Mouse (Mus musculus): ENCODE measurements at regions not wholly inside any gene's neighbourhood (a gene's known extent, or its start where the extent isn't known, plus 50 kb on each side); places are given as distances from the start of the nearest gene placed in this dataset.
A peak's percentile ranks its signal among the peaks of the same experiment; 100 is the strongest.

DNA sequence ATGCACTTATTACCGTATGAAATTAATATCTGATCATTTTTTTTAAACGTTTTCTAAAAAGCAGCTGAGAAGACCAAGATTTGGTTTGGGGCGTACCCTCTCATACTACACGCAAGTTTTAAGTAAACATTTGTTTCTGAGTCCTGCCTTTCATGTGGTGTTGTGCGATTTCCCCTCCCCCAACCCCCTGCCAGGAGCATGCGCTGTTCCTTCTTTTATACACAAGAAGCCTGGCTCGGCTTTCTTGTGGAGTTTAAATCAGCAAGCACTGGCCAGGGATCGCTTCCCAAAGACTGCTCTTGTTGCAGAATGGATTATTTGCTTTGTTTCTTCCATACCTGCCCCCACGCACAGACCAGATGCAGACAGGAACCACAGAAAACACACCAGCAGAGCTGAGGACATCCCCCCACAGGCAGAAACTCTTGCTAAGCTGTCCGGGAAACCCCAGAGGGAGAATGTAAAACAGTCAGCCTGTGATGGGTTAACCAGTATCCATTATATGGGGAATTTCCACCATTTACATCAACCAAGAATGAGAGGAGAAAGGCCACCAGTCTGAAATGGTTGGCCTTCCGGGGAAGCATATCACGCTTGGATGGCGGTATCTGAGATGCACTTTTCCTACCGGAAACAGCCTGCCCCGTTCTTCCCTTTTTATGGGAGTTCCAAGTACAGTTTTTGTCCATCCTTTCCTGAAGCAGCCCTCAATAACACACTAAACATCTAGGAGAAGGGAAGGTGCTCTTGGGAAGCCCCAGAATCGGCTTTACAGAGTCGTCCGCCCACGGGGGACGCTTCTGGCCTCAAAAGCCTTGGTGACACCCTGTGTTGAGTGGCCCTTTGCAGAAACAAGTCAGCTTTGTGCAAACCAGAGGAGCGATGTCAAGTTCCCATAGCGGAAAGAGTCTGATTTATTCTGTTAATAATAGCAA, 91.3 kb downstream of the Tomm20 start:
- peak; percentile 91 for DNase-seq (ENCODE audit: low read depth)

DNA sequence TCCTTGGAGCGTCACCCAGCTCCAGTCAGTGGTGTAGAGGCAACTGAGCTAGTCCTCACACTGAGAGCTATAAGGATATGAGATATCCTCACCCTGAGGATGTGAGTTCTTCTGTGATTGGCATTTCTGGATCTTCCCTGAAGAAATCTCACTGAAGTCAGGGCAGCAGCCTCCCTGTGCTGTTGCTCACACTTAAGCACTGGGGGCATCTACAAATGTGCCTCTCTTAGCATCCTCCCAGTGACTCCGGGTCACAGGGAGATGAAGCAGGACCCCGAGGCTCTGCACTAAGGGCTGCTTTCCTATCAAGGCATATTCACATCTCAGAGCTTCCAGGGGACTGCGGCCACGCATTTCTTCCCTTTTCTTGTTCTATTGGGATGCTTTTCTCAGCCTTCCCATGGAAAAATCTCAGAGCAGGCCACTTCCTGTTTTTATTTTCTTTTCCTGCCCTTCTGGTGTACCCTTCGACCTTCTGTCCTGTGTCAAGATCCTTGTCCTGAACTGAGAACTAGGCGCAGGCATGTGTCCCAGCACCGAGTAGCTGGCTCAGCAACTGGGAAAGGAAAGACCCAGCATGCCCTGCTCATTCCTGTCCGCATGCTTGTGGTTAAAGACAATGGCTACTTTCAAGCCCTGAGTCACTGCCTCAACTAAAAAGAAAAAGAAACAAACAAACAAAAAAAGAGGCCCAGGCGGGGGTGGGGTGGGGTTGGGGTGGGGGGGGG, 92.8 kb downstream of the Tomm20 start:
- DNase-seq (ENCODE audit: low read depth), result peak; percentile 69

DNA sequence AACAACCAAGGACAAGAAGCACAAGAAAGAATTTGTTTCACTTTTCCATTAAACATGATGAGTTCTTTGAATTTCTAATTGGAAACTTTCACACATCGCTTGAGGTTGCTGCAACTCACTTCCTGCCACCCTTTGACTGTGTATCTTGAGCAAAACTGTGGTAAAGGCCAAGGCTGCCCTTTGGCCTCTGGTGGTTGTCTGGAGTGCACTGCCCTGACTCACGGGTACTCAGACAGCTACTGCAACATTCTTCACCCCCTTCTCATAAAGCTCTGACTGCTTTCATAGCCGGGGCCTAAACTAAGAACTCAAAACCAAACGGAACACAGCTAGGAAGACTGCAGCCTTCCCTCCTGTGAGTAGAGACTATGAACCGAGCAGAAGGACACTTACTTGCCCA, 93.5 kb downstream of the Tomm20 start:
- DNase-seq (ENCODE audit: low read depth), result peak; percentile 83

DNA sequence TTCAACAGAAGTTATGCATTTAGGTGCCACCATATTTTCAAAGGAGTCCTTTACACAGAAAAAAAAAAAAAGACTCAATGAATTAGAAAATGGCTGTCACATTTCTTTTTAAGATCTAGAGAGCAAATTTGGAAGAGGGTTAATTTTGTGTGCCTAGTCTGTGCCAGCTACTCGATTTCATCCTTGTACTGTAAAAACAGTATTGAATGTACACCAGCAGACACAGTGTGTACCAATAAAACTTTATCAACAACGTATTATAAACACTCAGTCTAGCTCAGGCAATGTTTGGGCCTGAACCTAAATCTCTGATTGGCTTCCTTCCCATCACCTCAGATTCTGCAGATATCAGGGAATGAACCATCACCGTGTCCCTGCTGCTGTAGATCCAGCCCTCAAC, 93.9 kb downstream of the Tomm20 start:
- no peak for DNase-seq (ENCODE audit: low read depth)

DNA sequence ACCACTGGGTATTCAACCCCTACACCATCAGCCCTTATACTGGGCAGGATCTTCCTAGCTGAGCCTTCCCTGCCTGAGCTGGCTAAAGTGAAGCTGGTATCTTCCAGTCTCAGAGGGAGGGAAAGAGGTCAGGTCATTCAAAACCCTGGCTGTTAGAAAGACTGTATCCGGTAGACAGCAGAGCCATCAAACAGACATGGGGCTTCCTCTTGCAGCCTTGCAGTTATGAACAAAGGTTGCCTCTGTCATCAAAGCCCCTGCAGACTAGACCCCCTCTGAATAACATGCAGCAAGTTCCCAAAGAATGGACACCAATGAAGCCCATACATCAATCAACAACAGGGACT, 95.5 kb downstream of the Tomm20 start:
- DNase-seq (ENCODE audit: low read depth), result peak; percentile 50

DNA sequence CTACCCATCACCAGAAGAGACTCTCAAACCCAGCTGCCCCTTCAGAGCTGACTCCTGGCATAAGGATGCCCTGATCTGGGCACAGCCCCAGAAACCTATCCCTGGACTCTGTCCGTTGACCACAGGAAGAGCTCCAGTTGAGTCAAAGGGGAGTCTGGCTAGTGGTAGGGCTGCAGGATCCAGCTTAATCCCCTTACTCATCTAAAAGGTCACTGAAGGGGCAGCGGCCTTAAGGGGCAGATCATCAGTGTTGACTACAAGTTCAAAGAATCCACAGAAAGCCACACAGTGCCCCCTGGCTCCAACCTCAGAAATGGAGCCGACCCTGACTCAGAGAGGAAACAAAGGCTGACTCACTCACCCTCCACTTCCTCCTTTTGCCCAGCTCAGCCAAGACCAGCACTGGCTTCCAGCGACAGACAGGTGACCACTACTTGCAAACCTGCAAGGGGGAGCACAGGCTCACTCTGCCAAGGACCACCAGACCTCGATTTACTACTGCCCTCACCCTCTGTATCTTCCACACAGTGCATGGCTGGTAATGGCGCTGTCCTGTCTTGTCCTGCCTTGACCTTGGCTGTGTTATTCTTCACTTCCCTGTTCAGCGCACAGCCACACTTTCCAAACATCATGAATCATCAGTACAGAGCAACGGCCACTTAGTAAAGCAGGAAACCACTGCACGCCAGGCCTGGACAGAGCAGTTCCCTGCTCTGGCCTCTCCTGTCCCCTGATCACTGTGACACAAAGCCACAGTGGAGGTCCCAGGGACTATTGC, 96.0 kb downstream of the Tomm20 start:
- DNase-seq (ENCODE audit: low read depth), result peak; percentile 77

DNA sequence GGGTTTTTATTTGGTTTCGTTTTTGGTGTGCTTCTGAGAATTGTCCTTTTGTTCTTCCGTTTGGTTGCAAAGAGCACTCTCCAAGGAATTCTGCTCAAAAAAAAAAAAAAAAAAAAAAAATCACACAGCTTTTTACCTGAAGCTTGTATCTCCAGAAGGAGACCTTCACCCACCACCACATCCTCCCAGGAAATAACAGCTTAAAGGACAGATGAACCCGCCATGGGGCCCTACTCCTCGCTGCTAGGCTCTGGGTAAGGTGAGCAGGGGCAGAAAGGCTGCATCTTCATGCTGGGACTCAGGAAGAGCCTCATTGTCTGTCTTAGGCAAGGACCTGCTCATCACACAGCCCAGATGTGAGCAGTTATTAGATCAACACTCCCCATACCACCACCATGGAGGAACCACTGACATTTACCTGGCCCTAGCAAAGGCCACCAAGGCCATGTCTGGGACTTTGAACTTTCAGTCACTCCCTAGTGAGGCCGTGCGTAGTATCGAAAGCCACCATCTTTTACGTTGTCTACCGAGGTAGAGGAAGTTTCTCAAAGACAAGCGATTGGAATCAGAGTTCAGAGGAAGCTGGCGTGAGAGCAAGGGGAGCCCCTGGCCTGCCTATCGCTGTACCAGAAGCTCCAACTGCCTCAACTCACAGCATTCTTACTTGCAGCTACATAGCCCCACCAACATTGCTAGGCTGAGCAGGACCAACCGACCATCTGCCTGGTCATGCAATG, 97.1 kb downstream of the Tomm20 start:
- peak; percentile 88 for DNase-seq (ENCODE audit: low read depth)

DNA sequence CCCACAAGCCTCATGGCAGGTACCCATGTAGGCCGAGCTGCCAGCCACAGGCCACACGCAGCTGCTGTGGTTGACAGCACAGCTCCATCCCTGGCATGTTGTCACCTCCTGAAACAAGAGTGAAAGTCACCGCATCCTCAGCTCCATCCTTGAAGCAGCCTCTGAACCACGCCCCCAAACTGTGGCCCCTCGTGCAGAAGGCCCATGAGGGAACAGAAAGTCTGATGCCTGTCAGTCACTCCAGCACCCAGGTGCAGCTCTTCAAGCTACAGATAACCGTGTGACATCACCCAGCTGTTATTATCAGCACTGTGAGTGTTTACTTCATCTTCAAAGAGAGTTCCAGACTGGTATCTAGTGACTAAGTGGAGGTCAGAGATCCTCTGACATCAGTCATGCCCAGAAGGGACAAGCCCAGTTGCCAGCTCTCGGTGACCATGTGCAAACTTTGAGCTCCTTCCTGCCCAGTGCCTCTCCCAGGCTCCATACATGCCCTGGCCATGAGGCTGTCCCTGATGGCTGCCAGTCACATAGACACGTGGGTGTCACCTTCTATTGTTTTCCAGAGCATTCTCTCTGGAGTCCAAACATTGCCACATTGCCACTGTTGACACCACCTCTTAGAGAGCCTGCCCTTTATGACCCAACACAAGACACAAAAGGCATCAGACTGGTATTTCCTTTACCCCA, 97.8 kb downstream of the Tomm20 start:
- peak; percentile 94 for DNase-seq (ENCODE audit: low read depth)

DNA sequence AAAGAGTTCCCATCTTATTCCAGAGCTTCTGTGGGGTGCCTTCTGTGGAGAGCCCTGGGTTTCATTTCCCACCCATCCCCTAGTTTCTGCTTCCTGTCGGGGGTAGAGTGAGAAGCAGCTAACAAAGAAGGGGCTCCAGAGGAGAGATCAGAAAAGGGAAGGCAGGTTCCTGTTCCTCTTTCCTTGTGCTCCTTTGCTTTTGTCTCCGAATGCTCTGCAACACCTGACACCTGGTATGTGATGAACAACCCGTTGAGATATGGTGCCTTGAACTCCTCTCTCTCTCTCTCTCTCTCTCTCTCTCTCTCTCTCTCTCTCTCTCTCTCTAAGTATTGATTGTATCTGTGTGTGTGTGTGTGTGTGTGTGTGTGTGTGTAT, 99.5 kb downstream of the Tomm20 start:
- DNase-seq (ENCODE audit: low read depth), result no peak

DNA sequence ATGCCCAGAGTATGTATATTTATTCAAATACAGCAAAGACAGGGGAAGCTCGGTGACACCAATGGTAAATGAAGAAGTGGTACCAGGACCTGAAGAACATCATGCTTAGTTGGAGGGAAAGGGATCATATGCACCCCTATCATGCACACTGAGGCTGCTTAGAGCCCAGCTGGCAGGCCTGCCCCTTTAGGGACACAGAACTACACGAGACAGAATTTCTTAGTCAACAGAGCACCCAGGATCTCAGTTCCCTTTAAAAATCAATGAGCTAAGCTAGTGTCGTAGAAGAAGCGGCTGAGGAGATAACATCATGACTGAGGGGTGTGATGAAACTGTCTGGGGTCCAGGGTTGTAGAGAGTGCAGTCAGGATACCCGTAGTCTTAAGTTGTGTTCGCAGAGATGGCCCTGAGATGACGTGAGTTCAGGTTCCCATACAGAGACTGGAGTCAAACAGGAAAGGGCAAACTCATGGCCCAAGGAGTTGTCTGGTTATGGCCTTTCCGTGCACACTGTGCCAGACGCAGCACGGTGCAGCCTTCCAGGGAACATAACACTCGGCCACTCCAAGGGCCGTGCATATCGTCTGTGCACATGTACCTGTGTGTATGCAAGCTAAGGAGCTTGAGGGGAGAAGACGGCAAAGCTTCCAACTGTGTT, 100.0 kb downstream of the Tomm20 start:
- no peak for DNase-seq (ENCODE audit: low read depth)

DNA sequence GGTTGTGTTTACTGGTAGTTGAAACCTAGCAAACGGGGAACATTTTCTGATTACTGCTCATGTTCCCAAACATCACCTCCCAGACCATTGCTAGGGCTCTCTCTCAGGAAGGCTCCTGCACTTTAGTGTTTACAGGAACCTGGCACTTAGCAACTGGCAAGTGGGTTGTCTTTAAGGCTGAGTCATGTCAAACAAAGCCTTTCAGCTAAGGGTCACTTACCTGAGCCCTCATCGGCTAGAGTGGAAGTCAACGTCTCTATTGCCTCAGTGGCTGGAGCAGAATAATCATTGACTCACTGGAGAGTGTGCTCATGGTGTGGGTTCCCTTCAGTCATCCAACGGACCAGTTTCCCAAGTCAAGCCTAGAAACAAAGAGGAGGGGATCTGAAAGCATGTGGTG, 101.0 kb downstream of the Tomm20 start:
- peak; percentile 25 for DNase-seq (ENCODE audit: low read depth)

DNA sequence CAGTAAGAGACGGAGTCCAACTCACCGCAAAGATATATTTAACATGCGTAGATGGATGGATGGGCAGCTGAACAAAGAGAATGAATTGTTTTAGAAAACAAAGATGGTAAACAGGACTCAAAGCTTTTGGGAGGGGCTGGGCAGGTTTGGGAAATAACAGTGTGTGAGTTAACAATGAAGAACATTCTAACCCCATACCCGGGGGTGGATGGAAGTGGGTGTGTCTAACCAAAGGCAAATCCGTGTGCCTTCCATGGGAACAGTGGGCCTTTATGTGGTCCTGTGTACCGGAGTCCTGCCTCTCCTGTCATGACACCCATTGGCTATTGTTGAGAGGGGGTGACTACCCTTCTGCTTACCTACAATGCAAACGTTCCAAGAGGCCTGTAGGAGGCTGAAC, 104.5 kb downstream of the Tomm20 start:
- DNase-seq (ENCODE audit: low read depth), result no peak

DNA sequence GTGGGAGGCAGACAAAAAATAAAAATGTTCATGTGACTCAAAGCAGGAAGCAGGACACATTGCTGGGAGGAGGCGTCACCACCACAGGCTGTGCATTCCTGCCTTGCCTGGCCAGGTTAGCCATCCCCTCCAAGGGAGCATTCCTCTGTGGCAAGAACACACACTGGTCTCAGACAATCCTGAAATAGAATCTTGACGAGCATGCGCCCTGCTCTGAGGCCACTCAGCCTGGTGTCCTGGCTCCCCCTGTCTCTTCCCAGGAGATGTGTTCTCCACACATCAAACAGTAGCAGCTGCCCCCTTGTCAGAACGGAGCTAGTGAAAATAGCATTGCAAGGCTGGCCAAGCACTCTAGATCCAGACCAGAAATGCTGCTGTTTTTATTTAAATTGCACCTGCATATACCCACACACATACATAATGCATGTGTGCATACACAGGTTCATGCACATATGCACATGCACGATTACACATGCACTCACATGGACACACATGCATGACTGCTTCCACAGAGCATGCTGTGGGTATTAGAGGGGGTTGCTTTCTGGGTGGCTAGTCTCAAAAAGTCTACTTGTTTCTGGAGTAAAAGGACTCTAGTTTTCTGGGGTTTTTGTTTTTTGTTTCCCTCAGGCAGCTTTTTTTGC, 105.8 kb downstream of the Tomm20 start:
- DNase-seq (ENCODE audit: low read depth), result no peak

DNA sequence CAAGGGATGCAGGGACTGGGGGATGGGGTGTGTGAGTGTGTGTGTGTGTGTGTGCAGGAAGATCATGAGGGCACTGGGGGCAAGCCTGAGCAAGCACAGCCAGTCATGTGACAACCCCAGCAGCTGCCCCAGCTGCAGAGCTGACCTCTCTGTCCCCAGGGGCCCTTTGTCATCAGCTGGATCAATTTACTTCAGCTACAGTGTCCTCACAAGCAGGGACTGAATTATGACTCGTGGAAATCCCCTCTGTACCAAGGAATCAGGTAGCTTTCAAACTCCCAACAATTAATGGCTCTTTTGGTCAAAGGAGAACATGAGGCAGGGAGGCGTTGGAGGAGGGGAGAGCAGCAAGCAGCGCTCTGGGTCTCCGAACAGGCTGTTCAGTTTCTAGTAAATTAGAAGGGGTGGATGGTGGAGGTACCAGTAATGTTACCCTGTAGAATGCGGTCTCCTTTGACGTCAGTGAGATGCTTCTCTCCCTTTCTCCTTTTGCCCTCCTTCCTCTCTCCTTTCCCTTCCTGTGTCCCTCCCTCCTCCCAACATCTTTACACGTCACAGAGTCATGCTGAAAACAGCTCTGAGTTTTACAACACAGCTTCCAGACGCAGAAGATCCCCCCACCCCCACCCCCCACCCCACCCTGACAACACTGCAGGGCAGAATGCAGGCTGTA, 106.5 kb downstream of the Tomm20 start:
- peak; percentile 76 for DNase-seq (ENCODE audit: low read depth)

DNA sequence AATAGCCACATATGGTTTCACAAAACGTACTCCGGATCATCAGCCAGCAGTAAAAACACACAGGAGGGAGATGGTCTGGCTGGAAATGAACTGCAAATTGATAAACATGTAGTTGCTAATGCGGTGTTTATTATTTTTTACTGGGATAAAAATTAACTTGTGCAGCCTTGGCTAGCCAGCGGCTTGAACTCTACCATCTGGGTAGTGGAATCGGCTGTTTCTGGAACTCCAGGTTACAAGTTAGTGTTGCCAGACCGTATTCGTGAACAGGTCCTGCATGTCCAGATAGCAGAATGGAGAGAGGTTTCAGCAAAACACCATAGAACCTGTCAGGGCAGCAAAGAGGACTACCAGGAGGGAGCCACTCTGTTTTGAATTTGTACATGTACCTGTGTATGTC, 107.4 kb downstream of the Tomm20 start:
- DNase-seq (ENCODE audit: low read depth), result no peak

DNA sequence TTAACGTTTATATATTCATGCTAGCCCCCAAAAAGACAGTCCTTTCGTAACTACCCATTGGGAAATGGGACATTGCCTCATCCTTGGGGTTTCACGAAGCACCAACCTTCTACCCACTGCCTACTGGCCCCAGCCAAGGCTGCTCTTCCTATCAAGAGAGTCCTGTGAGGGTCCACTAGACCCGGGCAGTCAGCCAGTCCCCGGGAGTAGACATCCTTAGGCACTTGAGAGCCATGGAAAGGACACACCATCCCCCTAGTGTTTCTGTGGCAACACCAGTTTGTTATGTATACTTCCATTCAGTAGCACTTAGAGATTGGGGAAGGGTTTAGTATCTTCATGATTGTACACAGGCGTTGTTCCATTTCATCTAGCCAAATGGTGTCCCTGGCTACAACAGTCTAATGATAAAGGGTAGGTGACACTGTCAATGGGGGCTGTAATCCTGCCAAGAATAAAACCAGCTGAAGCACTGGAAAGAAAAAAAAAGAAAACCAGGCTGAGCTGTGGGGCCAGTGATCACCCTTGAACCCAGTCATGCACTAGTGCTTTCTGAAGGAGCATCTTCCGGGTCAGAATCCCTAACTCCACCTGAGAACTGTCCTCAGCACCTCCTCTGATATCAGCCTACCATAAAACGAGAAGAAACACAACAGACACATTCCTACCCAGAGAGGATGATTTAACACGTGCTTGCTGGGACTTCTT, 108.2 kb downstream of the Tomm20 start:
- DNase-seq (ENCODE audit: low read depth), result no peak

DNA sequence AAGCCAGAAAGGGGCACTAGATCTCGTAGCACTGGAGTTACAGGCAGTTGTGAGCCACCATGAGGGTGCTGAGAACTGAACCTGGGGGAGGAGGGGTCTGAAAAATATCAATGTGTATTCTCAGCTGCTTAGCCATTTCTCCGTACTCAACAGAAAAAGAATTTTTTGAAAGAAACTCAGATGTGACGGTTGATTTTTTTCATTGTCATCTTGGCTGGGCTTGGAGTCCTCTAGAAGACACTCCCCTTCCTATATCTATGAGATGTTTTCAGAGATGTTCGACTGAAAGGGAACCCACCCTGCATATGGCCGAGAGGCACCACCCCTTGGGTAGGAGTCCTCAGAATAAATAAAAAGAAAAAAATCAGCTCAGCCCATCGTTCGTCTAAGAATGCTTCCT, 110.1 kb downstream of the Tomm20 start:
- peak; percentile 47 for DNase-seq (ENCODE audit: low read depth)

DNA sequence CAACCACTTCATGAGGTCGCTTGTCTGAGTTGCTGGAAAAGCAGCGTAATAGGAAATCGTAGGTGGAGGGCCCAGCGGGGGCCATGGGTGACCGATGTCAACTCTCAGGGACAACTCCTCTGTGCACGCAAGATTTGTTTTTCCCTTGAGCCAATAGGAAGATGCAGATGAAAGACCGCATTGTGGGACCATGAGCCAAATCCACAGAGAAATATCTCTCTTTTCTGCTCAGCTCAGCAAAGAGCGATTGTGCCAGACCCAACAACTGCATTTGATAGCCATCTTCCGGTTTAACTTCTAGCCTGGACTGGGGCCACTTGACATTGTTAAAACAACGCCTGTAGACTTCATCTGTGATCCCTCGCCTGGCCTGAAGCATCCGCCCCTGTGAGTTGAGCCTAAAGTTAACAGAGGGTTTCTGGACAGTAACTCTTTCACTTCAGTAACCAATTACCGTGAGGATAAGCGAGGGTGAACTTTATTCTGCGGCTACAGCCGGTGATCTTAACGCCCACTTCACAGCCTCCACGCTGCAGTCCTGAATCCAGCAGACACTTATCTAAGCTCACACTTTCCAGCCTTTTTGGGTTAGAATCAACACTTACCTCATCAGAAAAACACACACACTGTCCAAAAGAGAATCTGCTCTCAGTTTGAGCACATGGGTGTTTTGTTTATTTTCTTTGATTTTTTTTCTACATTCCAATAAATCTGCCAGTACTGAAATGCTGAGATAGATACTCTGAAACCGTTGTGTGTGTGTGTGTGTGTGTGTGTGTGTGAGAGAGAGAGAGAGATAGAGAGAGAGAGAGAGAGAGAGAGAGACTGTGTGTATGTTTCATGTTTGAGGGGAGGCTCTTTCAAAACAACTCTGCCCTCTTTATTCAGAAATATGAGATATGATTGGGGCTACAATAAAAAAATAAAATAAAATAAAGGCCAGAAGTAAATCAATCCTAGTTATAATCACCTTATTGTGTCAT, 111.9 kb downstream of the Tomm20 start:
- DNase-seq (ENCODE audit: low read depth), result peak; percentile 76
